Mouse (Mus musculus) embryonic fibroblast, embryonic 13.5 days (primary cell): ENCODE data around the gene Dhx57.

ENCODE experiments used
- CTCF ChIP-seq: IDR thresholded peaks from 2 replicates; pipeline ENCODE4 v1.5.1; 2011; ENCODE audit warnings: mild to moderate bottlenecking, control low read depth, low read length, moderate library complexity, borderline replicate concordance; ENCODE audit not compliant: insufficient read depth
- POLR2A ChIP-seq: IDR thresholded peaks from 2 replicates; pipeline ENCODE4 v1.6.1; 2011; ENCODE audit warnings: low read depth, mild to moderate bottlenecking, control low read depth, low read length, moderate library complexity

DNA sequence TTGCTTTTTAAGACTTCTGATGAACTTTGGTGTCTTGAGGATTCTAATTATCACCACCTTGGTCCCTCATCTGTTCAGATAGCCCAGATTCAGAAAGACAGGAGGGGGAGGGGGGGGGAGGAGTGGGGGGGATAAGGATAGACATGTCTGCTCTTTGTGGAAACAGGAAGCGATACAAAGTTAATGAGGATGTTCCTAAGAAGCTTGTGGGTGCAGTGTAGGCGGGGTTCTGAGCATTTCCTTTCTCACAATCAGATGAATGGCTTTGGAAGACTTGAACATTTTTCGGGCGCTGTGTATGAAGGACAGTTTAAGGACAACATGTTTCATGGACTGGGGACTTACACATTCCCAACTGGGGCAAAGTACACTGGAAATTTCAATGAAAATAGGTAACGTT, 5.0 kb upstream of the Dhx57 start:
- TF ChIP-seq CTCF (no peak), POLR2A (no peak)
